ENCODE assay signal across 10 mouse cellular contexts in the genomic region with DNA sequence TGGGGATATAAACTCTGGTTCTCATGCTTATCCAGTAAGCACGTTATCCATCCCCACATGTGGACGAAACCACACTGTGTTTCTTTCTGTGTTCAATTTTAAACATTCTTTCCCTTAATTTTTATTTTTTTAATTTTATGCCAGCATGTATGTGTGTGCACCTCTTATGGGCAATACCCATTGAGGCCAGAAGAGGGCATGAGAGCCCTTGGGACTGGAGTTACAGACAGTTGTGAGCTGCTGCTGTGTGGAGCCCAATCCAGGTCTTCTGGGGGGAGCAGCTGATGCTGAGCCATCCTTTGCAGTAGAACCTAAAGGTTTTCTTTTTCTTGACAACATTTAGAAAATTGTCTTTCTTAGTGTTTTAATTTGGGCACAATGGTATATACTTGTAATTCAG. TPM values are rescaled to one million over a fixed set of nuclear protein-coding genes. Genes with fewer than 3 reads are reported as not detected.
DNase-seq lines count a peak whose midpoint lies in the region; ATAC-seq and TF ChIP-seq lines count a peak whose summit lies in the region.
"Had no signal": no experiment of that assay in that cellular context is flagged by ENCODE, and none has a peak within 500 bp of the region (broad histone marks: within the 10 kb centered on the region; RNA-seq: fewer than 3 reads in every experiment).

No protein-coding gene starts in this region.

- TF ChIP-seq CTCF in G1E (IDR thresholded peaks at IDR 0.05; ENCODE audit: low read depth, low read length): peak; percentile 37; the same call in 1 of the 2 replicates

- no peak overlapping the region for H3K9ac ChIP-seq in forebrain, embryonic 12.5 days
- H3K9ac ChIP-seq: limb, embryonic 13.5 days; neural tube, embryonic 13.5 days had no signal

- WGBS in forebrain, embryonic 12.5 days: 86% methylated on average over 2 of the region's 2 CpGs

- H3K9me3 ChIP-seq in G1E (replicated peaks): no peaks in the 10 kb centered on the region
- no peaks in the 10 kb centered on the region for H3K9me3 ChIP-seq in forebrain, embryonic 12.5 days
- H3K9me3 ChIP-seq: limb, embryonic 13.5 days; neural tube, embryonic 13.5 days had no signal

- no peak overlapping the region for H3K4me2 ChIP-seq in forebrain, embryonic 12.5 days
- H3K4me2 ChIP-seq: limb, embryonic 13.5 days; neural tube, embryonic 13.5 days had no signal

- no peak overlapping the region for H3K27ac ChIP-seq in forebrain, embryonic 12.5 days
- H3K27ac ChIP-seq: limb, embryonic 13.5 days; neural tube, embryonic 13.5 days had no signal

- H3K4me1 ChIP-seq in G1E (ENCODE audit: insufficient read depth, low read depth, low read length): peaks cover 17% of the 10 kb centered on the region
- no peaks in the 10 kb centered on the region for H3K4me1 ChIP-seq in forebrain, embryonic 12.5 days
- H3K4me1 ChIP-seq: limb, embryonic 13.5 days had no signal

- DNase-seq in heart, postnatal 4 days: peak; percentile 54
- no peak for DNase-seq in heart, adult 11 months
- DNase-seq in 416B (ENCODE audit: low read depth) (peak; percentile 62), G1E (ENCODE audit: low spot score) (no peak)
- DNase-seq in kidney, postnatal 4 days: peak; percentile 59 to 69
- DNase-seq in yolk sac, embryonic 10.5 days (ENCODE audit: low spot score): no peak
- DNase-seq in spleen, postnatal 14 days (ENCODE audit: low spot score in 2 of 2): no peak

- no peak for ATAC-seq in G1E (ENCODE audit: extremely low read depth, insufficient number of reproducible peaks, low FRiP score, poor library complexity, severe bottlenecking)
- no peak for ATAC-seq in forebrain, embryonic 12.5 days (ENCODE audit: low FRiP score)

- H3K27me3 ChIP-seq in G1E (ENCODE audit: insufficient read depth, low read length): peaks cover 30% of the 10 kb centered on the region
- H3K27me3 ChIP-seq in forebrain, embryonic 12.5 days: no peaks in the 10 kb centered on the region
- H3K27me3 ChIP-seq: limb, embryonic 13.5 days; neural tube, embryonic 13.5 days had no signal

- H3K4me3 ChIP-seq in G1E (ENCODE audit: low read depth, low read length): no peak overlapping the region
- H3K4me3 ChIP-seq in forebrain, embryonic 12.5 days (replicated peaks): no peak overlapping the region
- H3K4me3 ChIP-seq: limb, embryonic 13.5 days; neural tube, embryonic 13.5 days had no signal

- H3K36me3 ChIP-seq in G1E (replicated peaks): no peaks in the 10 kb centered on the region
- peaks cover 41% of the 10 kb centered on the region for H3K36me3 ChIP-seq in forebrain, embryonic 12.5 days (replicated peaks)

RNA-seq across cellular contexts. Expression of gene Mrc2, which starts 52.8 kb away (rescaled TPM):
- 10 to 100 TPM; 31.5 to 32.8 TPM for total RNA-seq in heart, postnatal 4 days (2021)
- total RNA-seq in G1E (2014; fragmentation: Nextera tagmentation) (not detected in 2 replicates), G1E (2017) (0.27 TPM in 1 of 2 replicates, not detected in the other)
- not detected in 2 replicates for polyA plus RNA-seq in G1E (2012)
- polyA plus RNA-seq in forebrain, embryonic 12.5 days (2016; fragmentation: Nextera tagmentation; extraction: Ambion mirVana): 14.9 and 15.1 TPM in 2 replicates

Comparison
In these comparisons a context has a peak if more than half of its experiments do, and no peak if none do; other contexts are left out.
1. DNase-seq: peak in heart, postnatal 4 days (single experiment), 416B (single experiment) and kidney, postnatal 4 days (2 of 2); none in heart, adult 11 months (single experiment), G1E (single experiment), yolk sac, embryonic 10.5 days (single experiment) and spleen, postnatal 14 days (0 of 2).
2. RNA of gene Mrc2, which starts 52.8 kb away (total RNA-seq): 31.5 to 32.8 TPM in heart, postnatal 4 days; 0.27 TPM in G1E; every median in the first group is over 10 times any median in the second.